Mouse (Mus musculus) kidney, postnatal 14 days (tissue): ENCODE measurements around the gene Adgrl1.
A peak's percentile ranks its signal among the peaks of the same experiment; 100 is the strongest.

Experiments used
- DNase-seq: peaks from one replicate; pipeline ENCODE4 v3.0.0; 2022; ENCODE audit warnings: mixed read lengths

Gene Adgrl1

GRCm38 (mm10) chr8:83899363-83900252 lies at the start of gene Adgrl1:
Gene Adgrl1 (plus strand): TSS chr8:83900105.
- peak; percentile 93 for DNase-seq

- no peak for DNase-seq
Observed at GRCm38 (mm10) chr8:83852329-83852728, 47.6 kb upstream of the Adgrl1 start.

GRCm38 (mm10) chr8:83853323-83854050 lies 46.4 kb upstream of the Adgrl1 start:
- no peak for DNase-seq

- peak; percentile 9 for DNase-seq
Observed at GRCm38 (mm10) chr8:83856486-83857065, 43.3 kb upstream of the Adgrl1 start.

GRCm38 (mm10) chr8:83862439-83863268 lies 37.3 kb upstream of the Adgrl1 start:
- DNase-seq: no peak

- peak; percentile 61 for DNase-seq
Observed at GRCm38 (mm10) chr8:83874881-83875655, 24.8 kb upstream of the Adgrl1 start.

- DNase-seq: no peak
Observed at GRCm38 (mm10) chr8:83875656-83876040, 24.3 kb upstream of the Adgrl1 start.

GRCm38 (mm10) chr8:83876080-83876837 lies 23.6 kb upstream of the Adgrl1 start:
- no peak for DNase-seq

GRCm38 (mm10) chr8:83876838-83877223 lies 23.1 kb upstream of the Adgrl1 start:
- DNase-seq: no peak

GRCm38 (mm10) chr8:83888409-83888808 lies 11.5 kb upstream of the Adgrl1 start:
- no peak for DNase-seq

GRCm38 (mm10) chr8:83892061-83892460 lies 7.8 kb upstream of the Adgrl1 start:
- no peak for DNase-seq

GRCm38 (mm10) chr8:83893915-83894314 lies 6.0 kb upstream of the Adgrl1 start:
- DNase-seq: peak; percentile 81

- peak; percentile 45 for DNase-seq
Observed at GRCm38 (mm10) chr8:83895894-83896293, 4.0 kb upstream of the Adgrl1 start.

- DNase-seq: no peak
Observed at GRCm38 (mm10) chr8:83896461-83896860, 3.4 kb upstream of the Adgrl1 start.

GRCm38 (mm10) chr8:83897211-83897610 lies 2.7 kb upstream of the Adgrl1 start:
- peak; percentile 48 for DNase-seq

GRCm38 (mm10) chr8:83898456-83898855 lies 1.4 kb upstream of the Adgrl1 start:
- DNase-seq: peak; percentile 44

GRCm38 (mm10) chr8:83898985-83899362 lies 931 bp upstream of the Adgrl1 start:
- no peak for DNase-seq

- DNase-seq: no peak
Observed at GRCm38 (mm10) chr8:83900266-83900956, 506 bp downstream of the Adgrl1 start.

- DNase-seq: no peak
Observed at GRCm38 (mm10) chr8:83900957-83901270, 1.0 kb downstream of the Adgrl1 start.
